29 mouse cellular contexts compared by ENCODE assay signal in the genomic region with DNA sequence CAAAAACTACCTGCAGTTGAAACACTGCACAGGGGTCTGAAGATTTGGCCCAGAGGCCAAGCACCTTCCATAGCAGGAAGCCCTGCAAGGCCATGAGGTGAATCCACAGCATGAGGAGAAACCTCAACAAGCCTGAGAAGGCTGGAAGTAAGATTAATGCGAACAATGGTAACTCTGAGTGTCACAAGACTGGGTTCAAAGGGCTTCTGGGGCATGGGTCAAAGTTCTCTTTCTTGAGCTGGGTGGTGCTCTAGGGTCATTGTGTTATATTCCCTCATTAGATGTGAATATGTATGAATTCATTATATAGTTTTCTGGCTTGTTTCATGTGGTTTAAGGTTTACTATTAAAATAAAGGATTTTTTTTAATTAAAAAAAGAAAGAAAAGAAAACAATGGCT.
DNase-seq lines count a peak whose midpoint lies in the region; ATAC-seq and TF ChIP-seq lines count a peak whose summit lies in the region.
"Had no signal": no experiment of that assay in that cellular context is flagged by ENCODE, and none has a peak within 500 bp of the region (broad histone marks: within the 10 kb centered on the region; RNA-seq: fewer than 3 reads in every experiment).

No protein-coding gene starts in this region.

- 0 out of 2 replicates have a peak, but pooled peaks have one; percentile 27 for ATAC-seq in hindbrain, embryonic 15.5 days (ENCODE audit: low FRiP score, low read depth)
- ATAC-seq in hindbrain, embryonic 14.5 days (ENCODE audit: low FRiP score), result no peak
- peak; percentile 19; the same call in 1 of the 2 replicates for ATAC-seq in liver, embryonic 16.5 days (ENCODE audit: low read depth)
- ATAC-seq in liver, embryonic 11.5 days (replicated peaks; ENCODE audit: low FRiP score), result no peak
- peak; percentile 85 for ATAC-seq in intestine, postnatal 0 days
- ATAC-seq: midbrain, embryonic 15.5 days had no signal

- no peaks in the 10 kb centered on the region for H3K9me3 ChIP-seq in hindbrain, embryonic 15.5 days
- no peaks in the 10 kb centered on the region for H3K9me3 ChIP-seq in hindbrain, embryonic 14.5 days (ENCODE audit: control insufficient read depth, low read length)
- no peaks in the 10 kb centered on the region for H3K9me3 ChIP-seq in liver, embryonic 16.5 days (replicated peaks; ENCODE audit: control insufficient read depth, low read length)
- H3K9me3 ChIP-seq in liver, embryonic 11.5 days (ENCODE audit: control insufficient read depth, low read length), result no peaks in the 10 kb centered on the region
- no peaks in the 10 kb centered on the region for H3K9me3 ChIP-seq in intestine, postnatal 0 days (ENCODE audit: control insufficient read depth)
- H3K9me3 ChIP-seq: forebrain, embryonic 12.5 days; heart, embryonic 10.5 days; heart, embryonic 15.5 days; limb, embryonic 13.5 days; midbrain, embryonic 10.5 days; midbrain, embryonic 15.5 days; neural tube, embryonic 15.5 days had no signal

- no peaks in the 10 kb centered on the region for H3K36me3 ChIP-seq in hindbrain, embryonic 15.5 days
- no peaks in the 10 kb centered on the region for H3K36me3 ChIP-seq in hindbrain, embryonic 14.5 days (replicated peaks; ENCODE audit: control insufficient read depth, insufficient read depth)
- H3K36me3 ChIP-seq in liver, embryonic 16.5 days (ENCODE audit: control insufficient read depth, insufficient read depth), result no peaks in the 10 kb centered on the region
- no peaks in the 10 kb centered on the region for H3K36me3 ChIP-seq in liver, embryonic 11.5 days (ENCODE audit: control insufficient read depth, insufficient read depth, low read length)
- no peaks in the 10 kb centered on the region for H3K36me3 ChIP-seq in intestine, postnatal 0 days (ENCODE audit: control insufficient read depth, insufficient read depth)
- H3K36me3 ChIP-seq: forebrain, embryonic 12.5 days; heart, embryonic 10.5 days; heart, embryonic 15.5 days; midbrain, embryonic 10.5 days; midbrain, embryonic 15.5 days; neural tube, embryonic 15.5 days had no signal

- H3K9ac ChIP-seq in hindbrain, embryonic 15.5 days, result no peak overlapping the region
- no peak overlapping the region for H3K9ac ChIP-seq in hindbrain, embryonic 14.5 days
- no peak overlapping the region for H3K9ac ChIP-seq in liver, embryonic 16.5 days (ENCODE audit: low read depth, low read length)
- H3K9ac ChIP-seq in liver, embryonic 11.5 days (ENCODE audit: low read depth, low read length), result no peak overlapping the region
- no peak overlapping the region for H3K9ac ChIP-seq in intestine, postnatal 0 days (ENCODE audit: low read depth, low read length)
- H3K9ac ChIP-seq: forebrain, embryonic 12.5 days; heart, embryonic 15.5 days; limb, embryonic 13.5 days; liver, embryonic 14.5 days; lung, embryonic 14.5 days; midbrain, embryonic 15.5 days; neural tube, embryonic 15.5 days had no signal

- WGBS in hindbrain, embryonic 15.5 days, result 58% methylated on average over 1 of the region's 1 CpGs
- WGBS in hindbrain, embryonic 14.5 days, result 57% methylated on average over 1 of the region's 1 CpGs
- 44% methylated on average over 1 of the region's 1 CpGs for WGBS in liver, embryonic 16.5 days (ENCODE audit: insufficient replicate concordance)
- WGBS in liver, embryonic 11.5 days, result 66% methylated on average over 1 of the region's 1 CpGs
- WGBS in intestine, postnatal 0 days, result 38% methylated on average over 1 of the region's 1 CpGs

- no peak overlapping the region for H3K4me3 ChIP-seq in hindbrain, embryonic 15.5 days
- no peak overlapping the region for H3K4me3 ChIP-seq in hindbrain, embryonic 14.5 days (replicated peaks; ENCODE audit: low read length)
- no peak overlapping the region for H3K4me3 ChIP-seq in liver, embryonic 16.5 days (ENCODE audit: low read depth, low read length)
- H3K4me3 ChIP-seq in liver, embryonic 11.5 days (ENCODE audit: low read depth, low read length), result no peak overlapping the region
- no peak overlapping the region for H3K4me3 ChIP-seq in intestine, postnatal 0 days (ENCODE audit: low read depth, low read length)
- H3K4me3 ChIP-seq: erythroblast, embryonic 14.5 days; forebrain, embryonic 12.5 days; heart, embryonic 10.5 days; heart, embryonic 15.5 days; layer of hippocampus, adult 2 months; left cerebral cortex, adult 2 months; limb, embryonic 13.5 days; midbrain, embryonic 10.5 days; midbrain, embryonic 15.5 days; neural tube, embryonic 15.5 days had no signal

- no peak for TF ChIP-seq CTCF in intestine, postnatal 0 days (IDR thresholded peaks at IDR 0.05; ENCODE audit: low read depth)

- no peak for DNase-seq in hindbrain, embryonic 14.5 days (ENCODE audit: low spot score)
- no peak for DNase-seq in liver, embryonic 11.5 days (ENCODE audit: low spot score)
- no peak for DNase-seq in urinary bladder, postnatal 10 days (ENCODE audit: low spot score)
- DNase-seq in testis, postnatal 14 days (ENCODE audit: low spot score), result no peak
- DNase-seq: adrenal gland, postnatal 25 days; B cell, adult 2 months; cerebellum, adult 18-20 months; cerebellum, postnatal 10 days; gastrocnemius, postnatal 14 days; kidney, adult 18-20 months; lung, embryonic 14.5 days; lung, postnatal 14 days; right cerebral cortex, postnatal 25 days; spleen, adult 18-20 months; thymus, adult 2 months had no signal

- H3K4me1 ChIP-seq in hindbrain, embryonic 15.5 days (replicated peaks), result no peaks in the 10 kb centered on the region
- no peaks in the 10 kb centered on the region for H3K4me1 ChIP-seq in hindbrain, embryonic 14.5 days (replicated peaks; ENCODE audit: control insufficient read depth, insufficient read depth, low read length)
- no peaks in the 10 kb centered on the region for H3K4me1 ChIP-seq in liver, embryonic 16.5 days (ENCODE audit: control insufficient read depth, low read depth, low read length)
- H3K4me1 ChIP-seq in liver, embryonic 11.5 days (replicated peaks; ENCODE audit: control insufficient read depth, insufficient read depth, low read length), result peaks cover 3% of the 10 kb centered on the region; the same call in 1 of the 2 replicates
- H3K4me1 ChIP-seq in intestine, postnatal 0 days (replicated peaks; ENCODE audit: control insufficient read depth, insufficient read depth, low read length), result no peaks in the 10 kb centered on the region
- H3K4me1 ChIP-seq: forebrain, embryonic 12.5 days; midbrain, embryonic 15.5 days had no signal

- H3K4me2 ChIP-seq in hindbrain, embryonic 15.5 days, result no peak overlapping the region
- H3K4me2 ChIP-seq in hindbrain, embryonic 14.5 days (replicated peaks), result no peak overlapping the region
- no peak overlapping the region for H3K4me2 ChIP-seq in liver, embryonic 16.5 days (ENCODE audit: low read depth, low read length)
- H3K4me2 ChIP-seq in liver, embryonic 11.5 days, result no peak overlapping the region
- H3K4me2 ChIP-seq in intestine, postnatal 0 days (replicated peaks; ENCODE audit: low read depth), result no peak overlapping the region
- H3K4me2 ChIP-seq: forebrain, embryonic 12.5 days; heart, embryonic 15.5 days; limb, embryonic 13.5 days; lung, embryonic 14.5 days; midbrain, embryonic 15.5 days; neural tube, embryonic 15.5 days had no signal

- H3K27me3 ChIP-seq in hindbrain, embryonic 15.5 days, result no peaks in the 10 kb centered on the region
- H3K27me3 ChIP-seq in hindbrain, embryonic 14.5 days (ENCODE audit: control insufficient read depth, insufficient read depth, low read length), result no peaks in the 10 kb centered on the region
- H3K27me3 ChIP-seq in liver, embryonic 16.5 days (ENCODE audit: control insufficient read depth, insufficient read depth, low read depth, low read length), result no peaks in the 10 kb centered on the region
- H3K27me3 ChIP-seq in liver, embryonic 11.5 days (replicated peaks; ENCODE audit: control insufficient read depth, insufficient read depth, low read length), result no peaks in the 10 kb centered on the region
- no peaks in the 10 kb centered on the region for H3K27me3 ChIP-seq in intestine, postnatal 0 days (replicated peaks; ENCODE audit: control insufficient read depth, insufficient read depth, low read length)
- H3K27me3 ChIP-seq: forebrain, embryonic 12.5 days; heart, embryonic 15.5 days; limb, embryonic 13.5 days; midbrain, embryonic 15.5 days; neural tube, embryonic 15.5 days had no signal

- no peak overlapping the region for H3K27ac ChIP-seq in hindbrain, embryonic 15.5 days (replicated peaks)
- no peak overlapping the region for H3K27ac ChIP-seq in hindbrain, embryonic 14.5 days
- H3K27ac ChIP-seq in liver, embryonic 16.5 days (ENCODE audit: low read length), result no peak overlapping the region
- H3K27ac ChIP-seq in liver, embryonic 11.5 days (ENCODE audit: low read depth, low read length), result no peak overlapping the region
- H3K27ac ChIP-seq in intestine, postnatal 0 days (ENCODE audit: low read depth, low read length), result 0 out of 2 replicates have a peak overlapping the region, but pooled peaks have one; percentile 21
- H3K27ac ChIP-seq: forebrain, embryonic 12.5 days; heart, embryonic 10.5 days; layer of hippocampus, adult 2 months; left cerebral cortex, adult 2 months; limb, embryonic 13.5 days; liver, embryonic 14.5 days; midbrain, embryonic 10.5 days; midbrain, embryonic 15.5 days; neural tube, embryonic 15.5 days had no signal

Comparison
In these comparisons a context has a peak if more than half of its experiments do, and no peak if none do; other contexts are left out.
1. ATAC-seq: peak in hindbrain, embryonic 15.5 days (single experiment), liver, embryonic 16.5 days (single experiment) and intestine, postnatal 0 days (single experiment); none in hindbrain, embryonic 14.5 days (single experiment) and liver, embryonic 11.5 days (single experiment).